Mouse (Mus musculus) gastrocnemius, postnatal 25 days (tissue): ENCODE measurements around the gene Preb. TPM values are rescaled to one million over a fixed set of nuclear protein-coding genes. Genes with fewer than 3 reads are reported as not detected.

Experiments used
- DNase-seq: peaks from one replicate; pipeline ENCODE4 v3.0.0; 2022
- total RNA-seq, 2 experiments: library from RNA; stranded (reverse); gene quantifications; 1 replicate in 1 of 2; 2 replicates in 1 of 2; pipeline ENCODE4 v1.2.3; 2021

Gene Preb
- total RNA-seq, 2 experiments from 2014 or later = 69.8 to 81.6 TPM

- no peak for DNase-seq
Observed at GRCm38 (mm10) chr5:30922581-30923041, 37.5 kb downstream of the Preb start.

- peak; percentile 83 for DNase-seq
Observed at GRCm38 (mm10) chr5:30921256-30922033, 38.7 kb downstream of the Preb start, which contains the start of gene Khk. Gene Khk, plus strand, starts transcription at chr5:30921431.

- no peak for DNase-seq
Observed at GRCm38 (mm10) chr5:30920621-30921020, 39.5 kb downstream of the Preb start.

DNA sequence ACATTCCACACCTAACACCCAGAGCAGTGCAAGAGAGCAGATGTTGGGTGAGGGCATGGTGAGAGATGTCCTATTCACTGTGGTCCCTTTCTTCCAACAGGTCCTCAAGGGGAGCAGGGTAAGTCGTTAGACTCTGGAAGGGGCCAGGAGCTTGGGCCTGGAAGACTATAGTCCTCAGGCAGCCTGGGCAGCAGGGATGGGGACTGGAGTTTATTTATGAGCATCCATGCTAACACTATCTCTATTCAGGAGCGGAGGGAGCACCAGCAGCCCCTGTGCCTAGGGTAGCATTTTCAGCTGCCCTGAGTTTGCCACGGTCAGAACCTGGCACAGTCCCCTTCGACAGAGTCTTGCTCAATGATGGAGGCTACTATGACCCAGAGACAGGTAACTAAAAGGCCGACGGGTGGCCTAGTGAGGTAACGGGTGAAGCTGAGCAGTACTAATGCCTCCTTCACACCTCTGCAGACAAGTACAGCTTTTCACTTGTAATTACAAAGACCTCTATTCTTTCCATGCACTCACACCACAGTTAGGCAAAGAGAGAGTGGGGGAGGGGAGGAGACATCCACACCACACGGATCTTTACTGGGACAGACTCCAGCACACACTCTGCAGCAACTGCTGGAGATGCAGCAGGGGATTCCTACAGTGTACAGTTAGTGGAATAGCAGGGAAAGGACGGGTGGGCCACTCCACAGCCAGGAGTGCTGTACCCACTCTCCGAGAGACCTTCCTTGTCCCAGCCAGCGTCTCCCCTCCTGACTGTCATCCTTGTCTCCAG, 40.1 kb downstream of the Preb start:
- no peak for DNase-seq

DNA sequence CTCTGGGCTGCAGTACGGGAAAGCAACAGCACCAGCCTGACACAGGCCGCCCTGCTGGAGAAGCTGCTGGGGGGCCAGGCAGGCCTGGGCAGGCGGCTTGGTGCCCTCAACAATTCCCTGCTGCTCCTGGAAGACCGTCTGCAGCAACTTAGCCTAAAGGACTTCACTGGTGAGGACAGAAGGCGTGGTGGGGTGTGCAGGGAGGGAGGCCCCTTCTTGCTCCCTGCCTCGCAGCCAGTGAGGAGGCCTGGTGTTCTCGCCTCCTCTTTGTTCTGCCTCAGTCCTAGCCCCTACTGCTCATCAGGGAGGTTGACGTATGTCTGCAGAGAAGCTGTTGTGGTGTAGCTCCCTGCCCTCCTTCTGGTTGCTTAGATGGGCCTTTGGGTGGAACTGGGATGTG, 41.5 kb downstream of the Preb start:
- no peak for DNase-seq

DNA sequence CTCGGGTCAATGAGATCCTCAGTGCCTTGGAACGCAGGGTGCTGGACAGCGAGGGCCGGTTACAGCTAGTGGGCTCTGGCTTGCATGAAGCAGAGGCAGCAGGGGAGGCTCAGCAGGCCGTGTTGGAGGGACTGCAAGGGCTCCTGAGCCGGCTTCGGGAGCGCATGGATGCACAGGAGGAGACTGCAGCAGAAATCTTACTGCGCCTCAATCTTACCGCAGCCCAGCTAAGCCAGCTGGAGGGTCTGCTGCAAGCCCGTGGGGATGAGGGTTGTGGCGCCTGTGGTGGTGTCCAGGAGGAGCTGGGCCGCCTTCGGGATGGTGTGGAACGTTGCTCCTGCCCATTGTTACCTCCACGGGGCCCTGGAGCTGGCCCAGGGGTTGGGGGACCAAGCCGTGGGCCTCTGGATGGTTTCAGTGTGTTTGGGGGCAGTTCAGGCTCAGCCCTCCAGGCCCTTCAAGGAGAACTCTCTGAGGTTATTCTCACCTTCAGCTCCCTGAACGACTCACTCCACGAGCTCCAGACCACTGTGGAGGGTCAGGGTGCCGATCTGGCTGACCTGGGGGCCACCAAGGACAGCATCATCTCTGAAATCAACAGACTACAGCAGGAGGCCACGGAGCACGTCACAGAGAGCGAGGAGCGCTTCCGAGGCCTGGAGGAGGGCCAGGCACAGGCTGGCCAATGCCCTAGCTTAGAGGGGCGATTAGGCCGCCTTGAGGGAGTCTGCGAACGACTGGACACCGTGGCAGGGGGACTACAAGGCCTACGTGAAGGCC, 42.1 kb downstream of the Preb start:
- DNase-seq = no peak

GRCm38 (mm10) chr5:30917348-30917747, 42.8 kb downstream of the Preb start:
- DNase-seq = no peak

DNA sequence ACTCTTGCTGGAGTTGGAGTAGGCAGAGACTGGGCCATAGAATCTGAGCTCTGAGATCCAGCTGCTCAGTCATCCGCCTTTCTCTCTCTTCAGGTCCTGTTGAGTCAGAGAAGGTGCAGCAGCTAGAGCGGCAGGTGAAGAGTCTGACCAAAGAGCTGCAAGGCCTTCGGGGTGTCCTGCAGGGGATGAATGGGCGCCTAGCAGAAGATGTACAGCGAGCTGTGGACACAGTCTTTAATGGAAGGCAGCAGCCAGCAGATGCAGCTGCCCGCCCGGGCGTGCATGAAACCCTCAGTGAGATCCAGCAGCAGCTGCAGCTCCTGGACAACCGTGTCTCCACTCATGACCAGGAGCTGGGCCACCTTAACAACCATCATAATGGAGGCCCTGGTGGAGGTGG, 43.3 kb downstream of the Preb start:
- DNase-seq = no peak

DNA sequence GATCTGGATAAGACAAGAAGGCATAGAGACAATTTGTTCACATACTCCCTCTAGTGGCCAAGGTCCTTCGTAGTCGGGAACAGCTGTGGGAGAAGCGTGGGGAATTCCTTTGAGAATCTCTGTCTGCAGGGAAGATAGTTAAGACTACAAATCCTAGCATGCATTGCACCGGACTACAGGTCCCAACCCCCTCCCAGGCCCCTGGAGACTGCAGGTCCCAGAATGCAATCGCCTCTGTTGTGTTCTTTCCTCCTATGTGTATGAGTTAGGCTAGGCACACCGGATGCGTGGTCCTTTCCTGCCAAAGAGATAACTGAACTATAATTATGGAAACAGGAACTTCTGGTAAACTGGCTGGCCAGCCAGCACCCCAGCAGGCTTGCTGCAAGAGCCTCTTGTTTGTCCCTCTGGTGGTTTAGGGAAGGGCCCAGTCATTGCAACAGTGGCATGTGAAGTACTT, 44.2 kb downstream of the Preb start:
- DNase-seq = peak; percentile 91

DNA sequence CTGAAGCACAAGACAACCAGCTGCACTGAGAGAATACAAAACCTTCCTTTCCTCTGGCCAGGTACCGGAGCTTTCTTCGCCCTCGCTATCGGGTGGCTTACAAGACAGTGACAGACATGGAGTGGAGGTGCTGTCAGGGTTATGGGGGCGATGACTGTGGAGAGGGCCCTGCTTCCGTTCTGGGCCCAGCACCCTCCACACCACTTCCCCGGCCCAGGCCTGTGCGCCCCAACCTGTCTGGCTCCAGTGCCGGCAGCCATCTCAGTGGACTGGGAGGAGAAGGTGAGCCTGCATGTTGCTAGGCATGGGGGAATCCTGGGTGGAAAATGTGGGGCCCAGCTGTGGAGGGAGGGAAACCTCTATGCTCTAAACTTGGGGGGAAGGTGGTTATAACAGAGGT, 44.7 kb downstream of the Preb start:
- no peak for DNase-seq

GRCm38 (mm10) chr5:30914849-30915248, 45.3 kb downstream of the Preb start:
- DNase-seq = no peak

DNA sequence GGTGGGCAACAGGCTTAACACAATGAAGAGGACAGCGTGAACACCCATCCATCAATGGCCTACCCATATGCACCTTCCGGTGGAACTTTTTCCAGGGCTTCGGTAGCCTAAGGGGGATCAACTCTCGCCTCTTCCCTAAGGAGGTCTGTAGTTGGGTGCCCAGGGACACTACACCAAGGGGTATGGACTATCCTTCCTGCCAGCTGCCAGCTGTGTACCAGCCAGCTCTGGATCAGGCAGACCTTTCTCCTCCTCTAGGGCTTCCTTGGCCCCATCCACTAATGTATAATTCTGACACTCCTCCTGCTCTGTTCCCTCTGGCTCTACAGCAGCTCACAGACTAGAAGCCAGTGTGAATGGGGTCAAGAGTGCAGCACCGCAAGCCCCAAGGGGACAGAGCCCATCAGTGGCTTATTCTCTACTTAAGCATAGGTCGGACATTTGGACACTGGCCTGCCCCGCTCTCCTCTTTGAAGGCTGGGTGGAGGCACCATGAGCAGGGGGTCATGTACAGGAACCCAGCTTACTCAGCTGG, 46.0 kb downstream of the Preb start:
- DNase-seq = no peak

- peak; percentile 84 for DNase-seq
Observed at GRCm38 (mm10) chr5:30913060-30913841, 46.9 kb downstream of the Preb start, which contains the start of gene Emilin1. Gene Emilin1, plus strand, starts transcription at chr5:30913402.

DNA sequence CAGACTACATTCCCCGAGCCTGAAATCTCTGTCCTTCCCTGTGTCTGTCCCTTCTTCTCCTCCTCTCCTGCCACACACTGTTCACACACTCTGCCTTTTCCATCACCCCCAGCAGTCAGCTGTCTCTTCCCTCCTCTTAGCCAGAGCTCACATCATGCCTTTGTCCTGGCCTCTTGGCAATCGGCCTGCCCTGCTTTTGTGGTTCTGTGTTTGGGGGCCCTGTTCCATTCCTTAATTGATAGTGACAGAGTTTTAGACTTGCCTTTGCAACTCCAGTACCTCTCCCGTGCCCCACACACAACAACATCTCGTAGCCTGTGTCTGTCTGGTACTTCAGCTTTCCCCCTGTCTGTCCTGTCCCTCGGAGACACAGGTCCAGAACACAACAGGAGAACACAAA, 48.0 kb downstream of the Preb start:
- no peak for DNase-seq

DNA sequence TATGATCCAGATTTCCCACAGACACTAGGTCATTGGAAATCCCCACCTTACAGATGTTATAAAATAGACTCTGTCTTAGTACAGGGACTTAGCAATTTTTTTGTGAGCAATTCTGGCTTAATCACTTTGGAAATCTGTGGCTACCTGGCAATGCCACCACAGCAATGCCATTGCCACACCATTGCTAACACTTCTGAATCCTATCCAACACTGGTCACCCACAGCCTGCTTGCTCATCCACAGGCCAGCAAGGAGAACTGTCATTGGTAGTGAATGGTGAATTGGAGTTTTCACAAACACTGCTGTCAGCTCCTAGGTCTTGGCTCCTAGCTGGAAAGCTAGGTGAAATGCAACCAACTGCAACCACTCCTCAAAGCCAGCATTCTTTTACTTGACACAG, 49.7 kb downstream of the Preb start:
- no peak for DNase-seq

- DNase-seq = no peak
Observed at GRCm38 (mm10) chr5:30909863-30910262, 50.3 kb downstream of the Preb start.

GRCm38 (mm10) chr5:30909300-30909659, 50.9 kb downstream of the Preb start:
- DNase-seq = no peak

- DNase-seq = no peak
Observed at GRCm38 (mm10) chr5:30908426-30909299, 51.5 kb downstream of the Preb start.

DNA sequence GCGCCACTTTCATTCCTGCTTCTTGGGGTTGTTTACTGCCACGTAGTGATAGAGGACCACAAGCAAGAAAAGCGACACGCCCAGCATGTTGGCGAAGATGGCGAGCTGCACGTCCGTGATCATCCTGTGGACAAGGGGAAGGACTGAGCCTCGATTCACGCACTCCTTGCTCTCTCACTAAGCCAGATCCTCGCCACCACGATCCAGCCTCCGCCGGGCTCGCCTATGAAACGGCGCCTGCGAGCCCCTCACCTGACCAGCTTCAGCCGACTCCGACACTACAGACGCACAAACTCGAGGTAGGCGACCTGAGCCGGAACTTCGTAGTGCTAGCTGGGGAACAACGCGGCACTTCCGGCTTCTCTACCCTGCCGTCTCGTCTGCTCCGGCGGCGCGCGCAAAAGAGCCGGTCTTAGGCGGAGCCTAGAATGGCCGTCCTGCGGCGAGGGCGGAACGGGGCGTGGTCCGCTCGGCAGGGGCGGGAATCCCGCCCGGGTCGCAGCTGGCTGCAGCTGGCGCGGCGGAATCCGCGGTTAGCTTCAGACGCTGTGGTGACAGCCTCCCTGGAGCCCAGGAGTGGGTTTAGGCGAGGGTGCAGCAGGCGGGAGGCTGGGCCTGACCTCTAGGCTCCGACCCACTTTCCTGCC, 52.6 kb downstream of the Preb start, which contains the start of gene Ost4:
TSS of gene Ost4 (minus strand) at position 376 of the 647 bp plus-strand sequence.
- DNase-seq = peak; percentile 95

DNA sequence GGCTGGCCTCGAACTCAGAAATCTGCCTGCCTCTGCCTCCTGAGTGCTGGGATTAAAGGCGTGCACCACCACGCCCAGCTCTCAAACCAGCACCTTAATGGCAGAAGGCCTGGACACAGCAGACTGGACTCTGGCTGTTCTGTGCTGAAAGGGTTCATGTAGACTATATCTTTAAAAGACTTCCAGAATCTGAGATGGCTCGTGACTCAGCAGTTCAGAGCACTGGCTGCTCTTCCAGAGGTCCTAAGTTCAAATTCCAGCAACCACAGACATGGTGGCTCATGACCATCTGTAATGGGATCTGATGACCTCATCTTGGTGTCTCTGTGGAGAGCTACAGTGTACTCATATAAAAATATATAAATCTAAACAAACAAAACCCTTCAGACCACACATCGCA, 58.3 kb downstream of the Preb start:
- no peak for DNase-seq
